Mouse (Mus musculus): ENCODE results near the gene Itpr2. TPM values are rescaled to one million over a fixed set of nuclear protein-coding genes. Genes with fewer than 3 reads are reported as not detected.

The Itpr2 gene
- polyA plus RNA-seq, 1 experiment from 2014 or later = 6.1 TPM

GRCm38 (mm10) chr6:146535501-146535900 is 33.5 kb upstream of the Itpr2 start:
- Histone ChIP-seq H3K9ac (replicated peaks; ENCODE audit: low read depth, low read length) (no peak overlapping the region), H3K4me1 (ENCODE audit: control insufficient read depth, insufficient read depth, low read length) (no peaks in the 10 kb centered on the region), H3K4me3 (ENCODE audit: low read depth, low read length) (no peak overlapping the region), H3K9me3 (ENCODE audit: control insufficient read depth, low read length) (no peaks in the 10 kb centered on the region), H3K4me2 (ENCODE audit: low read depth, low read length) (no peak overlapping the region), H3K27ac (ENCODE audit: low read depth, low read length) (no peak overlapping the region), H3K36me3 (ENCODE audit: control insufficient read depth, insufficient read depth, low read length) (no peaks in the 10 kb centered on the region), H3K27me3 (ENCODE audit: control insufficient read depth, insufficient read depth, low read length) (no peaks in the 10 kb centered on the region)
- 94% methylated on average over 5 of the region's 5 CpGs for WGBS
- ATAC-seq (ENCODE audit: low read depth) = no peak

GRCm38 (mm10) chr6:146533146-146533545 is 31.1 kb upstream of the Itpr2 start:
- H3K4me2 ChIP-seq (ENCODE audit: low read depth, low read length) = no peak overlapping the region
- no peaks in the 10 kb centered on the region for H3K9me3 ChIP-seq (ENCODE audit: control insufficient read depth, low read length)
- no peaks in the 10 kb centered on the region for H3K27me3 ChIP-seq (ENCODE audit: control insufficient read depth, insufficient read depth, low read length)
- no peak overlapping the region for H3K4me3 ChIP-seq (ENCODE audit: low read depth, low read length)
- no peak for ATAC-seq (ENCODE audit: low read depth)
- H3K4me1 ChIP-seq (ENCODE audit: control insufficient read depth, insufficient read depth, low read length) = no peaks in the 10 kb centered on the region
- no peak overlapping the region for H3K27ac ChIP-seq (ENCODE audit: low read depth, low read length)
- H3K9ac ChIP-seq (replicated peaks; ENCODE audit: low read depth, low read length) = no peak overlapping the region
- 96% methylated on average over 4 of the region's 4 CpGs for WGBS
- no peaks in the 10 kb centered on the region for H3K36me3 ChIP-seq (ENCODE audit: control insufficient read depth, insufficient read depth, low read length)

- no peaks in the 10 kb centered on the region for H3K36me3 ChIP-seq (ENCODE audit: control insufficient read depth, insufficient read depth, low read length)
- H3K4me2 ChIP-seq (ENCODE audit: low read depth, low read length) = no peak overlapping the region
- no peak overlapping the region for H3K4me3 ChIP-seq (ENCODE audit: low read depth, low read length)
- no peak for ATAC-seq (ENCODE audit: low read depth)
- no peaks in the 10 kb centered on the region for H3K9me3 ChIP-seq (ENCODE audit: control insufficient read depth, low read length)
- WGBS = 24% methylated on average over 5 of the region's 5 CpGs
- no peak overlapping the region for H3K27ac ChIP-seq (ENCODE audit: low read depth, low read length)
- H3K9ac ChIP-seq (replicated peaks; ENCODE audit: low read depth, low read length) = no peak overlapping the region
- H3K4me1 ChIP-seq (ENCODE audit: control insufficient read depth, insufficient read depth, low read length) = no peaks in the 10 kb centered on the region
- H3K27me3 ChIP-seq (ENCODE audit: control insufficient read depth, insufficient read depth, low read length) = no peaks in the 10 kb centered on the region
These were observed 28.7 kb upstream of the Itpr2 start for GRCm38 (mm10) chr6:146530769-146531168.

DNA sequence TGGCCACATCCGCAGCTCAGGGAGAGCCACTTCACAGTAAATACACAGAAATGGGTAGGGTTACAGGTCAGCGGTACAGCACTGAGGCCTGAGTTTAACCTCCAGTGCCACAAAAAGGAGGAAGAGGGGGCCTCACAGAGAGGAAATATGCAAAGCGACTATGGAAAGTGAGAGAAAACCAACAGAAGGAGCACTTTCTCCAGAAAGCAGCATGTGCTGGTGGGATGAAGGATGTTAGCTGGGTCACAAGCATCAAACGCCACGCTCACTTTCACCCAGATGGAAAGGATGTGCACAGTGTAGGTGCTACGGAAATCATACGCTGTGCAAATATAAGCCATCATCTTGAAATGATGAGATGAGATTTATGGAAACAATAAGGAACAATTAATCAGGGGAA is 28.3 kb upstream of the Itpr2 start:
- 59% methylated on average over 7 of the region's 7 CpGs for WGBS

GRCm38 (mm10) chr6:146527537-146527936 is 25.5 kb upstream of the Itpr2 start:
- ATAC-seq (ENCODE audit: low read depth) = no peak
- no peaks in the 10 kb centered on the region for H3K27me3 ChIP-seq (ENCODE audit: control insufficient read depth, insufficient read depth, low read length)

More for the DNA sequence above, 28.3 kb upstream of the Itpr2 start:
- H3K27ac ChIP-seq (ENCODE audit: low read depth, low read length) = no peak overlapping the region
- no peak for ATAC-seq (ENCODE audit: low read depth)
- H3K4me1 ChIP-seq (ENCODE audit: control insufficient read depth, insufficient read depth, low read length) = no peaks in the 10 kb centered on the region
- H3K9me3 ChIP-seq (ENCODE audit: control insufficient read depth, low read length) = no peaks in the 10 kb centered on the region
- no peak overlapping the region for H3K9ac ChIP-seq (replicated peaks; ENCODE audit: low read depth, low read length)
- no peaks in the 10 kb centered on the region for H3K36me3 ChIP-seq (ENCODE audit: control insufficient read depth, insufficient read depth, low read length)
- H3K4me3 ChIP-seq (ENCODE audit: low read depth, low read length) = no peak overlapping the region
- H3K27me3 ChIP-seq (ENCODE audit: control insufficient read depth, insufficient read depth, low read length) = no peaks in the 10 kb centered on the region
- no peak overlapping the region for H3K4me2 ChIP-seq (ENCODE audit: low read depth, low read length)

GRCm38 (mm10) chr6:146525500-146525899 is 23.5 kb upstream of the Itpr2 start:
- no peaks in the 10 kb centered on the region for H3K4me1 ChIP-seq (ENCODE audit: control insufficient read depth, insufficient read depth, low read length)
- WGBS = 75% methylated on average over 2 of the region's 2 CpGs
- H3K9ac ChIP-seq (replicated peaks; ENCODE audit: low read depth, low read length) = no peak overlapping the region
- no peaks in the 10 kb centered on the region for H3K27me3 ChIP-seq (ENCODE audit: control insufficient read depth, insufficient read depth, low read length)
- H3K36me3 ChIP-seq (ENCODE audit: control insufficient read depth, insufficient read depth, low read length) = no peaks in the 10 kb centered on the region
- no peak for ATAC-seq (ENCODE audit: low read depth)
- no peak overlapping the region for H3K27ac ChIP-seq (ENCODE audit: low read depth, low read length)
- no peak overlapping the region for H3K4me2 ChIP-seq (ENCODE audit: low read depth, low read length)
- no peak overlapping the region for H3K4me3 ChIP-seq (ENCODE audit: low read depth, low read length)
- H3K9me3 ChIP-seq (ENCODE audit: control insufficient read depth, low read length) = no peaks in the 10 kb centered on the region

More at GRCm38 (mm10) chr6:146527537-146527936, 25.5 kb upstream of the Itpr2 start:
- no peaks in the 10 kb centered on the region for H3K4me1 ChIP-seq (ENCODE audit: control insufficient read depth, insufficient read depth, low read length)
- no peak overlapping the region for H3K27ac ChIP-seq (ENCODE audit: low read depth, low read length)
- H3K9me3 ChIP-seq (ENCODE audit: control insufficient read depth, low read length) = no peaks in the 10 kb centered on the region
- no peak overlapping the region for H3K4me3 ChIP-seq (ENCODE audit: low read depth, low read length)
- H3K4me2 ChIP-seq (ENCODE audit: low read depth, low read length) = no peak overlapping the region
- no peak overlapping the region for H3K9ac ChIP-seq (replicated peaks; ENCODE audit: low read depth, low read length)
- 96% methylated on average over 2 of the region's 2 CpGs for WGBS
- no peaks in the 10 kb centered on the region for H3K36me3 ChIP-seq (ENCODE audit: control insufficient read depth, insufficient read depth, low read length)

DNA sequence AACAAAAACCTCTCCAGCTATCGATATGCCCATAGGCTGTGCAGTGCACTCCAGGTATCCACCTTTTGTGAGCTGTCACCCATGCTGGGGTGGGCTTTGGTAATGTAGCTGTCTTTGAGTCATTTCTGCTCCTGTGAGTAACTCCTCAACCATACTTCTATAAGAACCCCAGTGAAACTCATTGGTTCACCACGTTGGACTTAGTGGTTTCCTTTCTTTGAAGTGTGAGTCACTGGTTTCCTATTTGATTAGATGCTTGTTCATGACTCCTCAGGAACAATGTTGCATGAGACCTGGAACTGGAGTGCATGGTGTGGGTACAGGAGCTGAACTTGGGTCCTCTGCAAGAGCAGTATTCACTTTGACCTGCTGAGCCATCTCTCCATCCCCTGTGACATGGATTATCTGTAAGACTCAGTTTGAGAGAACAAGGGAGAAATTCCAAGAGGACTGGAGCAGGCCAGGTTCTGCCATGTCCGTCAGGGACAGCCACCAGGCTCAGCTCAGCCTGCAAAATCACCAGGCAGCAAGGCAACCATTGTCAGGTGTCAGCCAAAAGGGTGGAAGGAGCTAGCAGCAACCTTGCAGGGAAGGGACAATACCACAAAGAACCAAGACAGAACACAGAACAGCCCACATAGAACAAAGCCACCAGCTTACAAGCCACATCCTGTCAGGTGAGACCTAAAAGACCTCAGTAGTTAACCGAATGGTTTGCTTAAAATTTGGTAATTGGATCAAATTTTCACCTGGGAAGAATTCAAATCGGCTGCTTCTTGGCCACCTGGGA is 19.6 kb upstream of the Itpr2 start:
- Histone ChIP-seq H3K4me3 (ENCODE audit: low read depth, low read length) (no peak overlapping the region), H3K9me3 (ENCODE audit: control insufficient read depth, low read length) (no peaks in the 10 kb centered on the region), H3K4me2 (ENCODE audit: low read depth, low read length) (no peak overlapping the region), H3K27me3 (ENCODE audit: control insufficient read depth, insufficient read depth, low read length) (no peaks in the 10 kb centered on the region), H3K9ac (replicated peaks; ENCODE audit: low read depth, low read length) (no peak overlapping the region), H3K36me3 (ENCODE audit: control insufficient read depth, insufficient read depth, low read length) (no peaks in the 10 kb centered on the region), H3K4me1 (ENCODE audit: control insufficient read depth, insufficient read depth, low read length) (no peaks in the 10 kb centered on the region), H3K27ac (ENCODE audit: low read depth, low read length) (no peak overlapping the region)
- WGBS = 81% methylated on average over 5 of the region's 5 CpGs
- no peak for ATAC-seq (ENCODE audit: low read depth)

DNA sequence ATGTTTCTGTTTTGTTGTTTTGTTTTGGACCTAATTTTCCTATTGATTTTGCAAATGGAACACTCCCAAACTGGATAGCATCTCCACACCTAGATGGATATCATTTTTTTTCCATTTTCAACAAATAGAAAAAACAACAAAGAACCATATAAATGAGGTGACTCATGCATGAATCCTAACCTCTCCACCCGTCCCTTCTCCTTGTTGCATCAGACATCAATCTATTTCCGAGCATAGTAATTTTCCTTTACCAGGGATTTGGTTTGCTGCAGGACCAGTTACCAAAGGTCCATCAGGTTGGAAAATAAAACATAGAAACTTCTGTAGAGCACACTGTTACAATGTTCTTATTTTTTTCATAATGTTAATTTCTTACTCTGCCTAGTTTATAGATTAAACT is 17.0 kb upstream of the Itpr2 start:
- Histone ChIP-seq H3K4me3 (ENCODE audit: low read depth, low read length) (no peak overlapping the region), H3K36me3 (ENCODE audit: control insufficient read depth, insufficient read depth, low read length) (no peaks in the 10 kb centered on the region), H3K9ac (replicated peaks; ENCODE audit: low read depth, low read length) (no peak overlapping the region), H3K27me3 (ENCODE audit: control insufficient read depth, insufficient read depth, low read length) (no peaks in the 10 kb centered on the region), H3K4me2 (ENCODE audit: low read depth, low read length) (no peak overlapping the region), H3K9me3 (ENCODE audit: control insufficient read depth, low read length) (no peaks in the 10 kb centered on the region), H3K4me1 (ENCODE audit: control insufficient read depth, insufficient read depth, low read length) (no peaks in the 10 kb centered on the region), H3K27ac (ENCODE audit: low read depth, low read length) (no peak overlapping the region)
- WGBS = 70% methylated on average over 2 of the region's 2 CpGs
- no peak for ATAC-seq (ENCODE audit: low read depth)

DNA sequence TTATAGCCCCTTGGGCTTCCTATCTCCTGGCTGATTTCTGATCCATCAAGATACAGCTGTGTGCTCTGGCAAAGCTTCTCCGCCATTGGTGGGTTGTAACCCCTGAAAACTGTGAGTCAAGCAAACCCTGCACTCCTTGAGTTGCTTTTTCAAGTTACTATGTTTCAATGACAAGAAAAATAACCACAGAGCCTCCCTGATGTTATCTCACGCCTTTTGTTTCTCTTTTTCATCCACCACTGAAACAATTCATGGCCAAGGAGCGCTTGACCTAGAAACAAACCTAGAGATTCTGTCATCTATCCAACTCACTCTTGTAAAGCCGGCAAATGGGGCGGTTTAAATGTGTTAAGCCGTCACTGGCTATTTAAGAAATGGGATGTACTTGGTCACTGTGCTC is 13.9 kb upstream of the Itpr2 start:
- Histone ChIP-seq H3K9ac (replicated peaks; ENCODE audit: low read depth, low read length) (no peak overlapping the region), H3K27ac (ENCODE audit: low read depth, low read length) (no peak overlapping the region), H3K36me3 (ENCODE audit: control insufficient read depth, insufficient read depth, low read length) (no peaks in the 10 kb centered on the region), H3K9me3 (ENCODE audit: control insufficient read depth, low read length) (no peaks in the 10 kb centered on the region), H3K4me1 (ENCODE audit: control insufficient read depth, insufficient read depth, low read length) (no peaks in the 10 kb centered on the region), H3K4me3 (ENCODE audit: low read depth, low read length) (no peak overlapping the region), H3K27me3 (ENCODE audit: control insufficient read depth, insufficient read depth, low read length) (no peaks in the 10 kb centered on the region), H3K4me2 (ENCODE audit: low read depth, low read length) (no peak overlapping the region)
- WGBS = 74% methylated on average over 6 of the region's 6 CpGs
- ATAC-seq (ENCODE audit: low read depth) = no peak

Measured in neural tube, embryonic 14.5 days (tissue).